Mouse (Mus musculus) adrenal gland, postnatal 25 days (tissue): ENCODE measurements at regions not wholly inside any gene's neighbourhood (a gene's known extent, or its start where the extent isn't known, plus 50 kb on each side); places are given as distances from the start of the nearest gene placed in this dataset.

Experiments used
- DNase-seq: peaks from one replicate; pipeline ENCODE4 v3.0.0; 2021; ENCODE audit warnings: mixed read lengths

- peak; percentile 1 for DNase-seq
Observed at GRCm38 (mm10) chrX:167091841-167092240, 117.3 kb downstream of the Tmsb4x start.

GRCm38 (mm10) chrX:167088930-167089329 is 120.2 kb downstream of the Tmsb4x start:
- no peak for DNase-seq

- DNase-seq = no peak
Observed at GRCm38 (mm10) chrX:167088438-167088837, 120.7 kb downstream of the Tmsb4x start.

DNA sequence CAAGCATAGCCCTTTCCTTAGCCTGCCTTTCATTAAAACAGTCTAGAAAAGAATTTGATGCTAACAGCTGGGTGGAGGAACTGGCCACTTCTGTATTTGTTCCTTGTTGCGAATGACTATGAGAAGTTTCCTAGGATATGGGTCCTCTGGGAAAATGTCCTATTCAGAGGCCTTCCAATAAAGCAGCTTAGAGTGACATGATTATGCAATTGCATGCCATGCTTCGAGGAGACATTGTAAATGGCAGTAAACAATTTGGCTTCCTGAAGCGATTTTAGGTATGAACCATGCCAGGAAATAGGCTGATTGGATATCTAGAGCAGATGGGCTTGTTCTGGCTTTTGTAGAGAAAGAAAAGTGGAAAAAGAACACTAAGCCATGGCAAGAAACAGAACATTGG is 128.3 kb downstream of the Tmsb4x start:
- no peak for DNase-seq

- DNase-seq = no peak
Observed at GRCm38 (mm10) chrX:167069075-167069474, 140.0 kb downstream of the Tmsb4x start.

GRCm38 (mm10) chrX:167067918-167068317 is 141.2 kb downstream of the Tmsb4x start:
- DNase-seq = no peak

GRCm38 (mm10) chrX:167063881-167064280 is 145.2 kb downstream of the Tmsb4x start:
- DNase-seq = no peak

DNA sequence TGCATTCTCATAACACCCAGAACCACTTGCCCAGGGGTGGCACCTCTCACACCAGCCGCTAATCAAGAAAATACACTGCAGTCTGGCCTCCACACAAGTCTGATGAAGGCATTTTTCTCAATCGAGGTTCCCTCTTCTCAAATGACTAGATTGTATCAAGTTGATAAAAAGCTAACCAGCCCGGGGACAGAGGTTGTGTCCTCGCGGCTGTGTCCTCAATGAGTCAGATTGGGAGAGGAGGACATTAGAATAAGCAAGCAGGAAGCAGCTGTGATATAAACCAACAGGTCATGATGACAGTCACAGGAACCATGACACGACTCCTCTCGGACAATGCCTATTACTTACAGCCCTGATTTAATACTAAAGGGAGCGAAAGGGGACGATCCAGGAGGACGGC is 156.7 kb downstream of the Tmsb4x start:
- no peak for DNase-seq

GRCm38 (mm10) chrX:167050066-167050465 is 159.0 kb downstream of the Tmsb4x start:
- no peak for DNase-seq

GRCm38 (mm10) chrX:167049191-167049968 is 159.7 kb downstream of the Tmsb4x start:
- DNase-seq = no peak

DNA sequence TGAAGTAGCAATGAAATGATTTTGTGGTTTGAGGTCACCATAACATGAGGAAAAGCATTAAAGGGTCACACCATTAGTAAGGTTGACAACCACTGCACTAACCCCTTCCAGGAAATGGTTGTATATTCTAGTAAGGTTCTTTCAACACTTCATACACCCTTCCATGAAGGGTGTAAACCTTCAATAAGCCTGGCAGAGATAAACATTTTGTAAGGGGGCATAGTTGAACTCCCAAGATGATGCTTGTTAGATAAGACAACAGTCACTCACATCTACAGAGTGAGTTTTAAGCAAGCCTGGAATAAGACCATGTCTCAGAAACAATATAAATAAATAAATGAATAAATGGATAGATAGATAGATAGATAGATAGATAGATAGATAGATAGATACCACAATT is 171.1 kb downstream of the Tmsb4x start:
- no peak for DNase-seq

DNA sequence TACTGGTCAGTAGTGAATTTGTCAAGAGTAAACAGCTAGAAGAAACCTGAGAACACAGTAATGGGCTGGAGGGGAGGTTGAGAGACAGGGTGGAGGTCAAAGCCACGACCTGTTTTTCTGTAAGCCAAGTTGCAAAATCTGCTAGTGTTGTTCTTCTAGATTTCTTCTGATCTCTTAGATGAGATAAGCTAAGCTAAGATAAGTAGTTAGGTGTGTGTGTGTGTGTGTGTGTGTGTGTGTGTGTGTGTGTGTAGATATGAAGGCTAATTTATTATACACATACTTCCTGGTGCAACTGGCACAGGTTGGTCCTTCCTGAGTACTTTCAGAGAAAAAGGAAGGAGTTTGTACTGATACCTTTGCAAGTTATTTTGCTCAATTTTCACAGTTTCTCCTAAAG is 172.8 kb downstream of the Tmsb4x start:
- DNase-seq = no peak

GRCm38 (mm10) chrX:167035639-167036038 is 173.5 kb downstream of the Tmsb4x start:
- DNase-seq = no peak

DNA sequence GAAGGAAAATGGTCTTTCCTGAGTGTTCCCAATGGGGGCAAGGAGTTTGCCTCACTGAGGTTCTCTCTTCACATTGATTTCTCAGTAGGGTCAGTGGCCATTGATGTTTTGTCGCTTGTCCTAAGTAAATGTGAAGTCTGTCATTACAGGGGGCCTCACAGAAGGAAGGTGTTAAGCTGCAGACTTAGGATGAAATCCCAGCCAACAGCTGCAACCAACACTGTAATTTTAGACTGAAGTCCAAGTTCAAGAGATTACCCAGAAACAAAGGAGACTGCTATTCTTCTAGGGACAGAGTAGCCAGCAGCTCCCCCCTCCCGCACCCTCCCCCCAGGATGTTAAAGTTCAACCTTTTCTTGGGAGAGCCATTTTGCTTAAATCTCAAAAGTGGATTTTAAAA is 176.0 kb downstream of the Tmsb4x start:
- no peak for DNase-seq

DNA sequence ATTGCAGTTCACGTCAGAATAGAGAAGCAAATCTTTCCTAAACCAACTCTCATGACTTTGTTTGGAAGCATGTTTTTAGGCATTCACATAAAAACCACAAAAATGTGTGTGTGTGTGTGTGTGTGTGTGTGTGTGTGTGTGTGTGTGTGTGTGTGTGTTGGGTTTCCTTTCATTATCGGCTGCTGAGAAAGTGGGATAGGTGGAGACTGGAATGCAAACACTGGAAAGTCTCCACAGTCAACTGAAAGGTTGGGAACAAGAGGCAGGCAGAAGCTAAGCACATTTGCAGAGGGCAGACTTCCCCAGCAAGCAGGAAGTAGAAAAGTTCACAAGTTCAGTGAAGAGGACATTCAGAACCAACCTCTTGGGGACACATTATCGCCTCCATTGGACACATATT is 176.5 kb downstream of the Tmsb4x start:
- DNase-seq = no peak

GRCm38 (mm10) chrX:167031543-167031942 is 177.6 kb downstream of the Tmsb4x start:
- no peak for DNase-seq

- DNase-seq = no peak
Observed at GRCm38 (mm10) chrX:167015602-167016001, 193.5 kb downstream of the Tmsb4x start.

DNA sequence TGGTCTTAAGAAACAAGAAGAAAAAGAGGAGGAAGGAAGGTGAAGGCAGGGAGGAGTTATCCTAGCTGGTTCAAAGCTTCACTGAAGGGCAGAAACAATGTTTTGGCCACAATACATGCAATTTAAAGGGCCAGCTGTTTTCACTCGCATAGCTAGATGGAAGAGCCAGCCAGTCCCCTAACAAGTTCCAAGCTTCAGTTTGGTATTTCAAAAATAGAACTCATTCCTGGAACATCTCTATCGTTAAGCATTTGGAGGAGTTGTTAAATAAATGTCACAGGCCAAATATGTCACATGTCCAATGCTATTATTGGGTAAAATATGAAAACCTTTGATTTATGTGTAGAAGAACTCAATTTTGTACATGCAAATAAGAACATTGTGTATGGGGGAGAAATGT is 194.8 kb downstream of the Tmsb4x start:
- no peak for DNase-seq

GRCm38 (mm10) chrX:167012891-167013290 is 196.2 kb downstream of the Tmsb4x start:
- no peak for DNase-seq

- no peak for DNase-seq
Observed at GRCm38 (mm10) chrX:167011977-167012542, 197.1 kb downstream of the Tmsb4x start.

GRCm38 (mm10) chrX:166995855-166996254 is 213.3 kb downstream of the Tmsb4x start:
- DNase-seq = no peak

DNA sequence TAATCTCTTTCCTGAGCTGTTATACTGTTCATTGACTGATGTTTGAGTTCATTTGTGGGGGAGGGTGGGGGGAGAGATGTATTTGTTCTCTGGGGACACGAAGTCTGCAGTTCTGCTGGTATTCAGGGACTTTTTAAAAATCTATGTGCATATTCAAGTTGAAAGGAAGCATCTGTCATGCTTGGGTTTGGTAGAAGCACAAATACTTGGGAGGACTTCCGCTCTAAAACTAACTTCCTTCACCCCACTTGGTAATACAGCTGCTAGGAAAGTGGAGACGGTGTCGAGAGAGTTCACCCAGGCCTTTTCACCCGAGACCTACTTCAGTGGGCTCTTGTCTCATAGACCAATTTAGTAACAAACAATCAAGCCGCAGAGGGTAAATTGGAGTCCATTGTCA is 228.1 kb downstream of the Tmsb4x start:
- DNase-seq = no peak

DNA sequence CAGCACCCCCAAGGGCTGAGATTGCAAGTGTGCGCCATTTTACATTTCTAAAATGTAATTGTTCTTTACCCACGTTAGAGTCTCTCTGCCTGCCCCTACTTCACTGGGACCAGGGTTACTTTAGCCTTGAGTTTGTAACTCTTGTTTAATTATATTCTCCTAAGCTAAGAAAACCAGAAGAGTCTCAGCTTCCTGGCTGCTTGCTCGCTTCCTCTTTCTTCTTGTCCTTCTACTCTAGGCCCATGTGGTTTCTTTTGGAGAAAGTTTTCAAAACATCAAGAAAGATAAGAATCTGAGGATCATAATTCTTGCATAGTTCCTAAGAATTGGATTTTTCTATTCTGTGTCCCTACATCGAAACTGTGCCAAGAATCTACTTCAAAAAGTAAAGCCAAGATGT is 228.6 kb downstream of the Tmsb4x start:
- DNase-seq = no peak

GRCm38 (mm10) chrX:166977029-166977428 is 232.1 kb downstream of the Tmsb4x start:
- DNase-seq = no peak
